Mouse (Mus musculus): ENCODE measurements around the gene Sdad1. TPM values are rescaled to one million over a fixed set of nuclear protein-coding genes. Genes with fewer than 3 reads are reported as not detected.
"Not testable (repeated sequence)": the region's sequence is repeated elsewhere in the genome, so short reads cannot be mapped to it uniquely, and the experiment has no call there.

Sdad1 gene
- polyA plus RNA-seq (2015; fragmentation: Nextera tagmentation; extraction: Ambion mirVana) = 14.8 and 15.0 TPM in 2 replicates

GRCm38 (mm10) chr5:92309681-92310511, at the start of gene Sdad1:
TSS of gene Sdad1 (minus strand) at chr5:92310479.
- peak within 1 kb of the TSS; percentile 57 for H3K4me3 ChIP-seq (ENCODE audit: low read depth, low read length)
- WGBS = 1% methylated on average over 40 of the region's 41 CpGs
- H3K9me3 ChIP-seq (ENCODE audit: low read length) = no peaks in the 10 kb centered on the region
- 0 out of 2 replicates have a peak, but pooled peaks cover under 1% of the 10 kb centered on the region for H3K36me3 ChIP-seq (ENCODE audit: insufficient read depth, low read length)
- peaks cover 6% of the 10 kb centered on the region; the same call in 1 of the 2 replicates for H3K4me1 ChIP-seq (ENCODE audit: insufficient read depth, low read depth, low read length)
- ATAC-seq (peak; percentile 98), DNase-seq (ENCODE audit: low spot score) (peak; percentile 96)
- peak; percentile 86 for TF ChIP-seq CTCF (IDR thresholded peaks at IDR 0.05)
- TF ChIP-seq EP300 (IDR thresholded peaks at IDR 0.05) = no peak
- peak within 1 kb of the TSS; percentile 52; the same call in 1 of the 2 replicates for H3K27ac ChIP-seq (ENCODE audit: low read length)
- H3K27me3 ChIP-seq (replicated peaks; ENCODE audit: insufficient read depth, low read length) = no peaks in the 10 kb centered on the region
- peak within 1 kb of the TSS; percentile 79 for H3K4me2 ChIP-seq (replicated peaks; ENCODE audit: low read depth, low read length)
- peak within 1 kb of the TSS; percentile 66 for H3K9ac ChIP-seq (replicated peaks; ENCODE audit: low read depth)

DNA sequence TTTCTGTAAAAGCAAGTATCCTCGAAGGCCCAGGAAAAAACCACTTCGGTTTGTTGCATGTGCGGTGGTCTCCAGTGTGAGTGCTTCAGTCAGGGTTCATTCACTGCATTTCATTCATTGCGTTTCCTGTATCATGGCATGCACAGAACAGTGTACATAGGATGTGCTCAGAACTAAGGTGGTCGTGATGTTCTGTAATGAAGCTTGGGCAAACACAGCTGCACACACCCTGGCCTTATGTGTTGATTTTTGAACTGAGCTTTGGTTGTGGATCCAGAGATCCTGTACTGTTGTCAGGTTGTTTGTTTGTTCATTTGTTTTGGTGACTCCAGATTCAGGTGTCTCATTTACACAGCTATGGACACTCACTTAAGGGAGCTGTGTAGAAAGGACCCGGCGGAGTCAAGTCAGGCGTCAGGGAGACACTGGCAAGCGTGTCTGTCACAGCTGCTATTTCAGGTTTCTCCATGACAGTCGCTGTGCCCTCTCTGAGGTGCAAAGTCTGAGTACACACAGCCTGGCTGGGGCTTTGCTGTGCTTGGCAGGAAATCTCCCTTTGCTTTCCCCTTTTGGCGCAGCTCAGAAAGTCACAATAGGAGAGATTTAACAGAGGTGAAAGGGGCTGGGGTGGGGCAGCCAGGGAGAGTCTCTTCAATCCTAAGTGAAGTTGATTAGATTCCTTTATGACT, 48.6 kb upstream of the Sdad1 start:
- no peaks in the 10 kb centered on the region for H3K27me3 ChIP-seq (replicated peaks; ENCODE audit: insufficient read depth, low read length)
- no peaks in the 10 kb centered on the region for H3K4me1 ChIP-seq (ENCODE audit: insufficient read depth, low read depth, low read length)
- no peaks in the 10 kb centered on the region for H3K36me3 ChIP-seq (ENCODE audit: insufficient read depth, low read length)
- H3K9ac ChIP-seq (replicated peaks; ENCODE audit: low read depth) = no peak overlapping the region
- ATAC-seq (no peak), DNase-seq (ENCODE audit: low spot score) (no peak)
- WGBS = 64% methylated on average over 11 of the region's 11 CpGs
- no peaks in the 10 kb centered on the region for H3K9me3 ChIP-seq (ENCODE audit: low read length)
- no peak overlapping the region for H3K4me3 ChIP-seq (ENCODE audit: low read depth, low read length)
- TF ChIP-seq CTCF (IDR thresholded peaks at IDR 0.05) (no peak), EP300 (IDR thresholded peaks at IDR 0.05) (no peak)
- no peak overlapping the region for H3K4me2 ChIP-seq (replicated peaks; ENCODE audit: low read depth, low read length)
- no peak overlapping the region for H3K27ac ChIP-seq (ENCODE audit: low read length)

GRCm38 (mm10) chr5:92358033-92358432, 47.8 kb upstream of the Sdad1 start:
- 11% methylated on average over 11 of the region's 12 CpGs for WGBS
- TF ChIP-seq CTCF (IDR thresholded peaks at IDR 0.05) = no peak
- TF ChIP-seq EP300 (IDR thresholded peaks at IDR 0.05) = no peak
- no peak overlapping the region for H3K27ac ChIP-seq (ENCODE audit: low read length)
- H3K36me3 ChIP-seq (ENCODE audit: insufficient read depth, low read length) = no peaks in the 10 kb centered on the region
- H3K4me2 ChIP-seq (replicated peaks; ENCODE audit: low read depth, low read length) = no peak overlapping the region
- H3K9me3 ChIP-seq (ENCODE audit: low read length) = no peaks in the 10 kb centered on the region
- H3K27me3 ChIP-seq (replicated peaks; ENCODE audit: insufficient read depth, low read length) = no peaks in the 10 kb centered on the region
- DNase-seq (ENCODE audit: low spot score) = no peak
- H3K4me1 ChIP-seq (ENCODE audit: insufficient read depth, low read depth, low read length) = no peaks in the 10 kb centered on the region
- no peak overlapping the region for H3K4me3 ChIP-seq (ENCODE audit: low read depth, low read length)
- ATAC-seq = no peak
- H3K9ac ChIP-seq (replicated peaks; ENCODE audit: low read depth) = no peak overlapping the region

DNA sequence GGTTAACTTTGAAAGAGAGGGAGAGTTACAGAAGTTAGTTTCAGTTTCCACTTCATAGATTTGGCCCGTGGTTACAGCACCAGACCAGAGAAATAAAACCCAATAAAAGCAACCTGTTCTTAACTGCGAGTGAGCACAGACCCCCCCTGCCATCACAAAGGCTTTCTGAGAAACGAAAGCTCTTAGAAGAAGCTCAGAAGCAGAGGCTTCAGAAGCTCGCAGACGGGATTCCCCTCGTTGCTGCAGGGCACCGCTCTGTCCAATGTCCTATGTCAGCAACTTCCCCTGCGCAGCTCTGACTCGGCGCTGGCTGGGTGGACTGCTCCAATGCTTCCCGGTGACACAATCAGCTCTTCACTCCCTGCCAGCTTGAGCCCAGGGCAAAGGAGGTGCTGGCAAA, 43.2 kb upstream of the Sdad1 start:
- DNase-seq (ENCODE audit: low spot score) (peak; percentile 59), ATAC-seq (peak; percentile 59)
- no peak overlapping the region for H3K27ac ChIP-seq (ENCODE audit: low read length)

GRCm38 (mm10) chr5:92352716-92353115, 42.4 kb upstream of the Sdad1 start:
- 60% methylated on average over 4 of the region's 4 CpGs for WGBS
- not testable (repeated sequence) for H3K27ac ChIP-seq (ENCODE audit: low read length); H3K9ac ChIP-seq (replicated peaks; ENCODE audit: low read depth); DNase-seq (ENCODE audit: low spot score); H3K27me3 ChIP-seq (replicated peaks; ENCODE audit: insufficient read depth, low read length); H3K4me1 ChIP-seq (ENCODE audit: insufficient read depth, low read depth, low read length); H3K36me3 ChIP-seq (ENCODE audit: insufficient read depth, low read length); H3K4me2 ChIP-seq (replicated peaks; ENCODE audit: low read depth, low read length); ATAC-seq; H3K9me3 ChIP-seq (ENCODE audit: low read length); H3K4me3 ChIP-seq (ENCODE audit: low read depth, low read length)

More for the DNA sequence above, 43.2 kb upstream of the Sdad1 start:
- no peaks in the 10 kb centered on the region for H3K9me3 ChIP-seq (ENCODE audit: low read length)
- WGBS = 27% methylated on average over 11 of the region's 11 CpGs
- no peaks in the 10 kb centered on the region for H3K27me3 ChIP-seq (replicated peaks; ENCODE audit: insufficient read depth, low read length)
- no peak overlapping the region for H3K9ac ChIP-seq (replicated peaks; ENCODE audit: low read depth)
- H3K36me3 ChIP-seq (ENCODE audit: insufficient read depth, low read length) = no peaks in the 10 kb centered on the region
- H3K4me1 ChIP-seq (ENCODE audit: insufficient read depth, low read depth, low read length) = peaks cover 4% of the 10 kb centered on the region; the same call in 1 of the 2 replicates
- peak overlapping the region; percentile 37 for H3K4me3 ChIP-seq (ENCODE audit: low read depth, low read length)
- H3K4me2 ChIP-seq (replicated peaks; ENCODE audit: low read depth, low read length) = peak overlapping the region; percentile 44
- TF ChIP-seq EP300 (IDR thresholded peaks at IDR 0.05) = no peak
- no peak for TF ChIP-seq CTCF (IDR thresholded peaks at IDR 0.05)

DNA sequence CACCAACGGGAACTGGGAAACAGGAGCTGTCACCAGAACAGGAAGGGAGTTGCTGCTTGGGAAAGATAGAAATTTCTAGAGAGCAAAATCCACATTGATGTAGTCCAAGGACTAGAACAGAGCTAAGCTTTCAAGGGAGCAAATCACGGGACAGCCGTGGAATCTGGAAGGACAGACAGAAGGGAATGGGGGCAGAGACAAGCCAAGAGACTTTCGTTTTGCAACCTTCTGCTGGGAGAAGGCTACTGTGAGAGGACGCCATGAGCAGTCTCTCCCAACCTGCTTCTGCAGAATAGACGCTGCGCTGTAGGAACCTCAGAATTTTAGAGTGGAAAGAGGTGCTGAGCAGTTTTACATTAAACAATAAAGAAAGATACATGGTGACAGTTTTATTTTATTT, 39.5 kb upstream of the Sdad1 start:
- H3K4me2 ChIP-seq (replicated peaks; ENCODE audit: low read depth, low read length) = no peak overlapping the region
- no peak overlapping the region for H3K4me3 ChIP-seq (ENCODE audit: low read depth, low read length)
- H3K27me3 ChIP-seq (replicated peaks; ENCODE audit: insufficient read depth, low read length) = no peaks in the 10 kb centered on the region
- H3K9ac ChIP-seq (replicated peaks; ENCODE audit: low read depth) = no peak overlapping the region
- no peaks in the 10 kb centered on the region for H3K9me3 ChIP-seq (ENCODE audit: low read length)
- H3K36me3 ChIP-seq (ENCODE audit: insufficient read depth, low read length) = no peaks in the 10 kb centered on the region
- H3K27ac ChIP-seq (ENCODE audit: low read length) = no peak overlapping the region
- 78% methylated on average over 7 of the region's 7 CpGs for WGBS
- ATAC-seq = no peak
- H3K4me1 ChIP-seq (ENCODE audit: insufficient read depth, low read depth, low read length) = peaks cover 4% of the 10 kb centered on the region; the same call in 1 of the 2 replicates
- DNase-seq (ENCODE audit: low spot score) = no peak
- TF ChIP-seq CTCF (IDR thresholded peaks at IDR 0.05) = no peak
- TF ChIP-seq EP300 (IDR thresholded peaks at IDR 0.05) = no peak
